In the genomic region with DNA sequence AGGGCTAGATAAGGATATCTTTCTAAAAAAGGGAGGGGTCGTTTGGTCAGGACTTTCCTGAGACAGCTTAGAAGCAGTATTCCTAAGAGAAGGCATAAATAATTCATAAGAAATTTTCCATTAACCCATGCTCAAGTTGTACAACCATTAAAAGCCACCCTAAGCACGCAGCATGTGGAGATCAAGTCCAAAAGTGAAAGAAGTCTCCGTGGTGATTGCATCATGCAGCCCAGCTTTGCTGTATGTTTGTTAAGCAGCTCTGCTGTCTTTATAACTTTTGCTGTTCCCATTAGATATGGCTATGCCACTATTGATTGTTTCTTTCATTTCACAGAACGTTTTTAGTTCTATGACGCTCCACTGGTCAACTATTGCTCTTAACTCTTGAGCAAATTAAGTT, we compare ENCODE assay signal across 26 mouse cellular contexts. TPM values are rescaled to one million over a fixed set of nuclear protein-coding genes. Genes with fewer than 3 reads are reported as not detected.
"Had no signal": no experiment of that assay in that cellular context is flagged by ENCODE, and none has a peak within 500 bp of the region (broad histone marks: within the 10 kb centered on the region; RNA-seq: fewer than 3 reads in every experiment).

No protein-coding gene starts in this region.

- H3K27ac ChIP-seq: liver, embryonic 14.5 days; macrophage; midbrain, embryonic 13.5 days; midbrain, embryonic 15.5 days; neural tube, embryonic 13.5 days; neural tube, embryonic 15.5 days; stomach, embryonic 15.5 days; stomach, postnatal 0 days had no signal

- H3K4me1 ChIP-seq: megakaryocyte, embryonic 14.5 days; midbrain, embryonic 13.5 days; midbrain, embryonic 15.5 days; neural tube, embryonic 13.5 days; neural tube, embryonic 15.5 days; stomach, embryonic 15.5 days had no signal

- H3K9ac ChIP-seq: liver, embryonic 14.5 days; lung, embryonic 14.5 days; midbrain, embryonic 13.5 days; midbrain, embryonic 15.5 days; neural tube, embryonic 13.5 days; neural tube, embryonic 15.5 days; stomach, embryonic 15.5 days had no signal

- H3K4me3 ChIP-seq: megakaryocyte, embryonic 14.5 days; midbrain, embryonic 13.5 days; midbrain, embryonic 15.5 days; neural tube, embryonic 13.5 days; neural tube, embryonic 15.5 days; stomach, embryonic 15.5 days had no signal

- H3K9me3 ChIP-seq: midbrain, embryonic 15.5 days; stomach, embryonic 15.5 days had no signal

- H3K36me3 ChIP-seq: midbrain, embryonic 13.5 days; midbrain, embryonic 15.5 days; neural tube, embryonic 13.5 days; neural tube, embryonic 15.5 days; stomach, embryonic 15.5 days had no signal

- H3K4me2 ChIP-seq: lung, embryonic 14.5 days; midbrain, embryonic 11.5 days; midbrain, embryonic 13.5 days; midbrain, embryonic 15.5 days; neural tube, embryonic 13.5 days; neural tube, embryonic 15.5 days; stomach, embryonic 15.5 days had no signal

- H3K27me3 ChIP-seq: megakaryocyte, embryonic 14.5 days; midbrain, embryonic 13.5 days; midbrain, embryonic 15.5 days; neural tube, embryonic 13.5 days; neural tube, embryonic 15.5 days; stomach, embryonic 15.5 days had no signal

- DNase-seq: lung, adult 18-20 months; lung, embryonic 14.5 days; lung, postnatal 10 days; right cerebral cortex, postnatal 14 days; thymus, adult 2 months; thymus, postnatal 25 days; thymus, postnatal 4 days had no signal

RNA-seq across cellular contexts. Expression of a gene that starts 5.6 kb away (rescaled TPM):
- total RNA-seq: megakaryocyte progenitor cell, adult 5-6 weeks; midbrain, postnatal 0 days; monocyte, adult 5-6 weeks had no signal
- polyA plus RNA-seq: liver, embryonic 14.5 days; liver, embryonic 16.5 days; lung, embryonic 14.5 days; lung, embryonic 16.5 days; macrophage; midbrain, embryonic 11.5 days; midbrain, embryonic 13.5 days; midbrain, embryonic 15.5 days; midbrain, postnatal 0 days; neural tube, embryonic 11.5 days; neural tube, embryonic 13.5 days; neural tube, embryonic 15.5 days; spleen, adult 2 months; stomach, embryonic 15.5 days; stomach, postnatal 0 days; testis, adult 2 months; thymus, adult 2 months; urinary bladder, adult 2 months had no signal

RNA-seq across cellular contexts. Expression of a gene that starts 32.5 kb away (rescaled TPM):
- total RNA-seq: megakaryocyte progenitor cell, adult 5-6 weeks; midbrain, postnatal 0 days; monocyte, adult 5-6 weeks had no signal
- polyA plus RNA-seq: liver, embryonic 14.5 days; liver, embryonic 16.5 days; lung, embryonic 14.5 days; lung, embryonic 16.5 days; macrophage; midbrain, embryonic 11.5 days; midbrain, embryonic 13.5 days; midbrain, embryonic 15.5 days; midbrain, postnatal 0 days; neural tube, embryonic 11.5 days; neural tube, embryonic 13.5 days; neural tube, embryonic 15.5 days; spleen, adult 2 months; stomach, embryonic 15.5 days; stomach, postnatal 0 days; testis, adult 2 months; thymus, adult 2 months; urinary bladder, adult 2 months had no signal

RNA-seq across cellular contexts. Expression of a gene that starts 50.7 kb away (rescaled TPM):
- total RNA-seq: megakaryocyte progenitor cell, adult 5-6 weeks; midbrain, postnatal 0 days; monocyte, adult 5-6 weeks had no signal
- polyA plus RNA-seq: liver, embryonic 14.5 days; liver, embryonic 16.5 days; lung, embryonic 14.5 days; lung, embryonic 16.5 days; macrophage; midbrain, embryonic 11.5 days; midbrain, embryonic 13.5 days; midbrain, embryonic 15.5 days; midbrain, postnatal 0 days; neural tube, embryonic 11.5 days; neural tube, embryonic 13.5 days; neural tube, embryonic 15.5 days; spleen, adult 2 months; stomach, embryonic 15.5 days; stomach, postnatal 0 days; testis, adult 2 months; thymus, adult 2 months; urinary bladder, adult 2 months had no signal

RNA-seq across cellular contexts. Expression of a gene that starts 57.5 kb away (rescaled TPM):
- total RNA-seq: megakaryocyte progenitor cell, adult 5-6 weeks; midbrain, postnatal 0 days; monocyte, adult 5-6 weeks had no signal
- polyA plus RNA-seq: liver, embryonic 14.5 days; liver, embryonic 16.5 days; lung, embryonic 14.5 days; lung, embryonic 16.5 days; macrophage; midbrain, embryonic 11.5 days; midbrain, embryonic 13.5 days; midbrain, embryonic 15.5 days; midbrain, postnatal 0 days; neural tube, embryonic 11.5 days; neural tube, embryonic 13.5 days; neural tube, embryonic 15.5 days; spleen, adult 2 months; stomach, embryonic 15.5 days; stomach, postnatal 0 days; thymus, adult 2 months; urinary bladder, adult 2 months had no signal
